Mouse (Mus musculus) WW6 (cell line): Measurements from ENCODE around the gene Gpr88.

Experiments
- DNase-seq: peaks from one replicate; pipeline ENCODE4 v3.0.0-alpha.2; 2013; ENCODE audit warnings: low read depth, low spot score

Gene Gpr88

GRCm38 (mm10) chr3:116253077-116253531, at the start of gene Gpr88:
TSS of gene Gpr88 (minus strand) at chr3:116253503.
- DNase-seq: no peak

GRCm38 (mm10) chr3:116302581-116302980, 49.3 kb upstream of the Gpr88 start:
- DNase-seq: no peak

GRCm38 (mm10) chr3:116301754-116302153, 48.5 kb upstream of the Gpr88 start:
- DNase-seq: no peak

- no peak for DNase-seq
These were observed 45.4 kb upstream of the Gpr88 start for GRCm38 (mm10) chr3:116298727-116299126.

GRCm38 (mm10) chr3:116298003-116298402, 44.7 kb upstream of the Gpr88 start:
- no peak for DNase-seq

GRCm38 (mm10) chr3:116297170-116297569, 43.9 kb upstream of the Gpr88 start:
- no peak for DNase-seq

GRCm38 (mm10) chr3:116290041-116290815, 36.9 kb upstream of the Gpr88 start:
- DNase-seq: no peak

- DNase-seq: no peak
These were observed 35.5 kb upstream of the Gpr88 start for GRCm38 (mm10) chr3:116288833-116289232.

GRCm38 (mm10) chr3:116284735-116285134, 31.4 kb upstream of the Gpr88 start:
- no peak for DNase-seq

- DNase-seq: no peak
These were observed 30.7 kb upstream of the Gpr88 start for GRCm38 (mm10) chr3:116283996-116284395.

- no peak for DNase-seq
These were observed 28.4 kb upstream of the Gpr88 start for GRCm38 (mm10) chr3:116281663-116282062.

- no peak for DNase-seq
These were observed 23.8 kb upstream of the Gpr88 start for GRCm38 (mm10) chr3:116277146-116277545.

- no peak for DNase-seq
These were observed 18.4 kb upstream of the Gpr88 start for GRCm38 (mm10) chr3:116271679-116272078.

GRCm38 (mm10) chr3:116267036-116267654, 13.8 kb upstream of the Gpr88 start:
- DNase-seq: no peak

- no peak for DNase-seq
These were observed 13.1 kb upstream of the Gpr88 start for GRCm38 (mm10) chr3:116266360-116266759.

- no peak for DNase-seq
These were observed 10.7 kb upstream of the Gpr88 start for GRCm38 (mm10) chr3:116263977-116264376.

GRCm38 (mm10) chr3:116263061-116263460, 9.8 kb upstream of the Gpr88 start:
- DNase-seq: no peak

GRCm38 (mm10) chr3:116256104-116256503, 2.8 kb upstream of the Gpr88 start:
- no peak for DNase-seq

- DNase-seq: peak; percentile 20
These were observed 855 bp downstream of the Gpr88 start for GRCm38 (mm10) chr3:116252255-116253040.

- peak; percentile 24 for DNase-seq
These were observed 1.6 kb downstream of the Gpr88 start for GRCm38 (mm10) chr3:116251481-116252254.

GRCm38 (mm10) chr3:116249026-116249425, 4.3 kb downstream of the Gpr88 start:
- no peak for DNase-seq
